Mouse (Mus musculus) left cerebral cortex, postnatal 14 days (tissue): ENCODE results near the gene Bcl7a. TPM values are rescaled to one million over a fixed set of nuclear protein-coding genes. Genes with fewer than 3 reads are reported as not detected.
A peak's percentile ranks its signal among the peaks of the same experiment; 100 is the strongest.

Experiments used
- DNase-seq, 2 experiments: peaks; one replicate each; pipeline ENCODE4 v3.0.0; 2021 to 2022; ENCODE audit warnings: low spot score in 2 of 2, mixed read lengths in 1 of 2
- intact Hi-C: fragments of 180-260 bp; cut with DNase I; formaldehyde crosslinking; loops from one replicate; pipeline ENCODE4 v1.15.1; 2025
- total RNA-seq, 2 experiments: library from RNA; stranded (reverse); gene quantifications; 2 replicates each; pipeline ENCODE4 v1.2.3; 2021

Gene Bcl7a
- total RNA-seq, 2 experiments from 2014 or later, result 76.2 to 79.1 TPM

DNA sequence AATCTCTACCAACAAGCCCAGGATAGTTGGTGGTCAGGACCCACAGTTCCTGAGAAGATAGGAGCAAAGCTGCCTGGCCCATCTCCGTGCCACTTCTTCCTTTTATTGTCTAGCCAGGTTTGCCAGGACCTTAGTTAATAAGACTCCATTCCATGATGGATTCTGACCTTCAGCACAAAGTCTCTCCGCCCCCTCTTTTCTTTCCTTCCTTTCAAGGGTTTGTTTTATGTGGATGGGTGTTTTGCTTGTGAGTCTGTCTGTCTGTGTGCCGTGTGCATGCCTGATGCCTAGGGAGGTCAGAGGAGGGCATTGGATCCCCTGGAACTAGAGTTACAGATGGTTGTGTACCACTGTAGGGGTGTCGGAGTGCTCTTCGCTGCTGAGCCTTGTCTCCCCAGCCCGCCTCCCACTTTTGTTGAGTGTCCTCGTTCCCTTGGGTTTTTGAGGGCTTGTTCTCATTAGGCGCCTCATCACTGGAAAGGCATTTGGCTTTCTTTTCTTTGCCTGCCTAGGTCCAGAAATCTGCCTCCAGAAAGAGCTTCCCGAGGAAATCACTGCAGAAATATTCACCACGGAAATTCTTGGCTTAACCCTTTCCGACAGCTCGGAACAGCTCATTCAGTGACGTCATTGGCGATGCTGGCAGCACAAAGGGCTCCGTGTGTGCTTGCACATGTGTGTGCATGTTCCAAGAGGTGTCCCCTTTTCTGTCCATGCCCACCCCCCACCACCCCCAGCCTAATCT is 17.5 kb upstream of the Bcl7a start:
- intact Hi-C loops, result no loop called here
- DNase-seq, result peak in 1 of 2 experiments; percentile 67

DNA sequence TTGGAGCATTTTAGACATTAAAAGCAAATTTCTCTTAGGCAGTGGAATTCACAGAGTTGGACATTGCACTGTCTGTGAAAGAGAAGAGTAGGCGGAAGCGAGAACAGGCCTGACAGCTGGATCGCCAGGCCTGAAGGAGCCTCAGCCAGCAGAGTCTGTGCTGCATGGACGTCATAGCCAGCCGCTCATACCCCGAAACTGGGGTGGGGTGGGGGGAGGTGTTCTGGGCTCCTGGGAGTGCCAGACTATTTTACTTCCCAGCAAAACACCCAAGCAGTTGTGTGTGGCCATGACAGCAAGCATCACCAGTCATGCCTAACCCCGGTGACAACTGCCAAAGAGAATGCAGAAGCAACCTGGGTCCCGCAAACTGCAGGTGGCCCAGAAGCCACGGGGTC is 16.9 kb upstream of the Bcl7a start:
- DNase-seq, result peak; percentile 67 to 70
- intact Hi-C loops, result no loop called here

DNA sequence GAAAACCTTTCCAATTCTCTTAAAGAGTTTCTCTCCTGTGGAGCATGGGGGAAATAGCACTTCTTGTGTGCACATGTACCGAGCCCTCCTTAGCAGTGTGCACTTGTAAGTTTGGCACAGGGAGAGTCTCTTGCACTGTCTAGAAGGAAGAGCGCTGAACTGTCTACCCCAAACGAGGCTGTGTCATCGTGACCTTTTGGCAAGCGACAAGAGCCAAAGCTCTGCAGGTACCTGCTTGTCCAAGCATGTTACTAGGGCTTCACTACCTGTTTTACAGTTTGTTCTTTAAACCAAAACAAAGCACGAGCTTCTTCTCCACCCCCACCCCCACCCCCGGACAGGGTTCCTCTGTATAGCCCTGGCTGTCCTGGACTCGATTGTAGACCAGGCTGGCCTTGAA is 15.9 kb upstream of the Bcl7a start:
- no peak for DNase-seq
- intact Hi-C loops, result no loop called here

DNA sequence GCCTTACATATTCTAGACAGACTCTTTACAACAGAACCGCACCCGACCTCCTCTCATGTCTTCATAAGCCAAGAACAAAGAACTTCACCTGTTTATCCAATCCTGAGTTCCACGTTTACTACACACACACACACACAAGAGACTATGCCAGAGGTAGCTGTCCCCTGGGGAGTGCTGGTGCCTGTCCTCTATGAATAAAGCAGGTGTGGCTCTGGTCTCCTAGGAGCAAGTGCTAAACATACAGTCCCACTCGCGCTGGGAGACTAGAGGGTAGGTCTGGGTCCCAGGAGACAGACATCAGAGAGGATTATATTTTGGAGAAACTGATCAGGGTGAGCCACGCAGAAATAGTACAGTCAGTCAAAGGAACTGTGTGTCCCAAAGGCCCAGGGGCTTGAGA is 10.1 kb upstream of the Bcl7a start:
- intact Hi-C loops, result no loop called here
- no peak for DNase-seq

DNA sequence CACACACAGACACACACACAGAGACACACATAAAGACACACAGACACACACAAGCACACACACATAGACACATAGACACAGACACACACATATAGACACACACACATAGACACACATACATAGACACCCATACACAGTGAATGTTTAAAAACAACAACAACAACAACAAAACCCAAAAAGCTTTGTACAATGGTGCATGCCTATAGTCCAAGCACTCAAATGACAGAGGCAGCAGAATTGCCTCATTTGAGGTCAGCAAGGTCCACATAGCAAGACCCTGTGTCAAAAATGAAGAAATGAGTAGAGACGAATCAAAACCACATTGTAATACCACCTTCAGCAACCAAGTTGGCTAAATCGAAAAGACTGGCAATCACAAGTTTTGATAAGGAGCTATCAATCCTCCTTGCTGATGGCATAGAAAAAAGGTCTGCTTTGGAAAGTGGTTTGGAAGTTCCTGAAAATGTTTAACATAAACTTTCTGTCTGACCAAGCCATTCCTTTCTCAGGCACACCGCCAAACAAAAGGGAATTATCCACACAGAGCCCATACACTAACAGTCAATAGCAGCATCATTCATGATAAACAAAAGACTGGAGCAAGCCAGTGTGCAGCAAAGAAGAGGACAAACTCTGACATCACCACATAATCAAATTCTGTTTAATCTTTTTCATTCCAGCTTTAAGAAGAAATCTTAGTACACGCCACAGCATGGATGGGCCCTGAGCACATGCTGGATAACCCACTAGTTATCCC is 7.3 kb upstream of the Bcl7a start:
- intact Hi-C loops, result no loop called here
- no peak for DNase-seq

DNA sequence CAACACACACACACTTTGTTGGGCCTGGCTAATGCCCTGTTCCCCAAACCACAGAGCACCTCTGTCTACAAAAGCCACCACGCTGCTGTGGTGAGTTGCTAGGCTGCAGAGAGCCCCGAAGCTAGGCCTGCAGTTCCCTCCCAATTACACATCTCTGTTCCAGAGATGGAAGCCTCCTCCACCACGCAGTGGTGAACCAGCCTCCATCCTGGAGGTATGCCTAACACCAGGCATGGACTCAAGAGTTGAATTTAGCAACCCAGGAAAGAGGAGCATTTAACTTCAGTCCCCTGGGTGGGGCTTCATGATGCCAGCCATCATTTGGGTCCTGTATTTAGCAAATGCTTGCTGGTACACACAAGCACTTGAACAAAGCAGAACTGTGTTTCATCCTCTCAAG is 5.2 kb upstream of the Bcl7a start:
- intact Hi-C loops, result no loop called here
- peak in 1 of 2 experiments; percentile 27 for DNase-seq

DNA sequence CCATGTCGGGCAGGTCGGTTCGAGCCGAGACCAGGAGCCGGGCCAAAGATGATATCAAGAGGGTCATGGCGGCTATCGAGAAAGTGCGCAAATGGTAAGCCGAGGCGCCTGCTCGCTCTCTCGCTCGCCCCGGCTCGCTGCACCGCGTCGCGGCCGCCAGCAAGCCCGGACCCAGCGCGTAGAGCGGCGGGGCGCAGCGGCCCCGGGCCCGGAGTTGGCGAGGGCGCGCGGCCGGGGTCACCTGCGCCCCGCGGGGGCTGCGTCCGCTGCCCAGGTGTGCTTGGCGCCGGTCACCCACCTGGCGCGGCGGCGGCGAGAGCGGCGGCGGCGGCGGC is 961 bp downstream of the Bcl7a start:
- intact Hi-C loops, result loop anchor here (10.0 kb wide), 1 partner anchor 90 kb away; the partner anchor contains the start of gene Wdr66
- DNase-seq, result no peak

DNA sequence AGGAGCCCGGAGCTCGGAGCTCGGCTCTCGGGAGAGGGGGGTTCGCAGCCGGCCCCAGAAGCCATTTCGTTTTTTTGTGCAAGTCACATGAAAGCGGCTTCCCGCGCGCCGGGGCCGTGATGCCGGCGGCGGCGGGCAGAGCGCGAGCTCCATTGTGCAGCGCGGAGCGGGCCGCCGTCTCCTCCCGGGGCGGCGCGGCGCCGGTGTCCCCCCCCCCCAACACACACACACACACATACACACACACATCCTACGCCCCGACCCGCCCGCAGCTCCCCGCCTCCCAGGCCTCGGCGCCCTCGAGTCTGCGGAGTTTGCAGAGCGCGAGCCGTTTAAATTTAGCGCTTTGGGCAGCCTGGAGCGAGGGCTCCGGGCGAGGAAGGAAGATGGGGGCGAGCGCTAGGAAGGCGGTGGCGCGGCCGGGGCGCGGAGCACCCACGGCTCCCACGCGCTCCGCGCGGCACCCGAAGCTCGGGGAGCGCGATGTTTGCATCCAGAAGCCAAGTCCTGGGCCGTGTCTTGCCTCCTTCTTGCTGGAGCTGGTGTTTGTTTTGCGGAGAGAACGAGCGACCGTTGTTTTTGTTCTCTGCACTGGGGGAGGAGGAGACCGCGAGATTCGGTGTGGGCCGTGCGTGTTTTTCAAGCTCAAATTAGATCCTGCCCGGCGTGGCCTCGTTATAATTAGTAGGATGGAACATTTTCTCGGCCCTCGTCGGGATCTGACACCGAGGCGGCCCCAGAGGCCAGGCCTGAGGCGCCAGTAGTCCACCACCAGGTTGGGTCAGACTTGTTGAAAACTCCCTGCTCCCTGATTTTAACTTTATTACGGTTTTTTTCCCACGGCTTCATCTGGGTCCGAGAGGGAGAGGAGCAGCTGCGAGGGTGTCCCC is 1.6 kb downstream of the Bcl7a start:
- peak; percentile 63 to 72 for DNase-seq
- intact Hi-C loops, result loop anchor here (10.0 kb wide), 1 partner anchor 90 kb away; the partner anchor contains the start of gene Wdr66

DNA sequence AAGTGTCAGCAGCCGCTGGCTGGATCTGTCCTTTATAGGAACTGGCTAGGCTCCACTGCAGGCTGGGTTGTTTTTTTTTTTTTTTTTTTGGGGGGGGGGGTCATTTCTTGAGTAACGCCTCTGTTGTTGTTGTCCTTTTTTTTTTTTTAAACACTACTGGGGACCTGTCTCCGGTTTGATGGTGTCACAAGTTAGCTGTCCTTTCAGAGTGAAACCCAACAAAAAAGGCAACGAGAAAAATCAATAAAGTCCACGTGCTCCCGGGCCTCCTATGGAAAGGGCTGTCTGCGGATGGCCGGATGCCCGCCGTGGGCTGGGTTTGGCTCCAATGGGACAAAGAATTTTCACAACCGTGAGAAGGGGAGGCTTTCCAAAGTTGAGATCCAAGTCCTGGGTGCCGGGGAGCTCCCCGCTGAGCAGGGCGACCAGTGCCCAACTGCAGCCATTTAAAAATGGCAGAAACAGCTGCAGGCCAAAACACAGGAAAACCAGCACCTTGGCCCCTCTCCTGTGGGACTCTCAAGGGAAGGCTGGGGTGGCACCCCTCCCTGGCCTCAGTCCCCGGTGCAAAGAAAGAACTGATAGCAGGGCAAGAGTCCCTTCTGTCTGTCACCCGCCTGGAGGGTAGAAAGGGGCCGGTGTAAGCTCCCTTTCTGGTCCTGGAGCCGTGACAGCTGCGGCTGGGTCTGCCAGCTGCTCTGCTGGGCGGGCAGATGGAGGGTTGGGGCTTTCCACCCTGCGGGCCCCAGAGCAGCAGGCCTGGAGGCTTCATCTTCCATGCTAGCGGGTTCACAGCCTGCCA is 2.4 kb downstream of the Bcl7a start:
- intact Hi-C loops, result loop anchor here (1.0 to 10.0 kb wide), 2 partner anchors 21 to 91 kb away; partner anchors contain the start of gene Wdr66

DNA sequence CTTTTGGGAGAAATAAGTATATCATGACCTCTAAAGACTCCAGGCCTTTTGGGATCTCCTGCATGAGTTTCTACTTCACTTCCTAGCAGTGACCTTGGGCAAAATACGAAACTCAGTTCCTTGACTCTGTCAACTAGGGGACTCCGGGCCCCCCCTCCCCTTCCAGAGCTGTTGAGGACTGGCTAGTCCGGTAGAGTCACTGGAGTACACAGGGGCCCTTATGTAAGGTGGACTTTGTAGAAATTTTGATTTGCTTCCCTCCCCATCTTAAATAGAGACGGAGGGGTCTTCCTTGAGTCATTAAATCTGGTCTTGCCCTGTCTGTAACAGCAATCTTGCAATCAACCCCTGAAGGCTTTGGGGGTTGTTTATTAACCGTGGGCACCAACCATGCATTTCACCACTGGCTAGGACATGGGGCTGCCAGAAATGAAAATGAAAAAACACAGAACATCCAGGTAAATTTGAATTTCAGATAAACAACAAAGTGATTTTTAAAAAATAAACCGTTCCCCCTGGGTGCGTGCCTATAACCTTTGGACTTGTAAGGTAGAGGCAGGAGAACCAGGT is 3.2 kb downstream of the Bcl7a start:
- no peak for DNase-seq
- intact Hi-C loops, result loop anchor here (1.0 to 10.0 kb wide), 2 partner anchors 21 to 92 kb away; partner anchors contain the start of gene Wdr66

More for the DNA sequence above, 2.4 kb downstream of the Bcl7a start:
- DNase-seq, result peak; percentile 65 to 73

DNA sequence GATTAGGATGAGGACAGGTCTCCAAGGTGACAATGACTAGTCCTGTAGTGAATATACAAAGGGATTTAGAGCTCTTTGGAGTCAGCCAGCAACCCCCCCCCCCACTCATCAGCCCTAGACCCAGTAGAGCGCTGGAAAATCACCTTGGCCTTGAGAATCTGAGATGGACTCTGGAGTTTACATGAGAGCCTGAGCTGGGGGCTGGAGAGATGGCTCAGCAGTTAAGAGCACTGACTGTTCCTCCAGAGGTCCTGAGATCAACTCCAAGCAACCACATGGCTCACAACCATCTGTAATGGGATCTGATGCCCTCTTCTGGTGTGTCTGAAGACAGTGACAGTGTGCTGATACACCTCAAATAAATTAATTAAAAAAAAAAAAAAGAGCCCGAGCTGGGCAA is 4.4 kb downstream of the Bcl7a start:
- intact Hi-C loops, result loop anchor here (10.0 kb wide), 1 partner anchor 93 kb away; the partner anchor contains the start of gene Wdr66
- DNase-seq, result no peak

DNA sequence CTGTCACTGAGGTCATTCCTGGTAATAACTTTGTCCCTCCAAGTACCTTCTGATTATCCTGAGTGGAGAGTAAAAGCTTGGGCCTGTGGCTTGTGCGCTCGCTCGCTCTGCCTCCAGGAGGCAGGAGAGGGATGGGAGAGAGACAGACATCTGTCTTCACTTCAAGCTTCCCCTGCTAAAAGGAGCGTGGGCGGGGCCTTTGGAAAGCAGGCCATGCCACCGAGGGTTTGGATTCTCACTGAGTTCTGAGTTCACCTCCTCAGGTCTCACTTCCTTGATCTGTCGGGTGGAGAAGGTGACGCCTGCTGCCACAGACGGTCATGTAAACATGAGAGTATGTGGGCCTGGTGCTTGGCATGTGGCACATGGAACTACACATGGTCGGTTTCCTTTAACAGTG is 6.8 kb downstream of the Bcl7a start:
- intact Hi-C loops, result no loop called here
- peak in 1 of 2 experiments; percentile 34 for DNase-seq

DNA sequence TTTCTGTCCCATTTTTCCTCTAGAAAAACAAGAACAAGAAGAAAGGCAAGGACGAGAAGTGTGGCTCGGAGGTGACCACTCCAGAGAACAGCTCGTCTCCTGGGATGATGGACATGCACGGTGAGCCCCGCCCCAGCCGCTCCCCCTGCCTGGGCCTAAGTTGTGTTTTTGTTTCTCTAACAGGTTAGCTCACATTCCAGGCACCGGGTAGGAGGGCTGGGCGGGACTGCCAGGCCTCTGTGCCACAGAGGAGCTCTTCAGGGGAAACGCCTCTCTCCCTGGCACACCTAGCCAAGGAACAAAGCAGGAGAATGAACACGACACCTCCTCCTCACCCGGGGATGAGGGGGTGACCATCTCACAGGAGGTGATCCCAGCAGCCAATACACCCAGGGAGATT is 12.3 kb downstream of the Bcl7a start:
- no peak for DNase-seq
- intact Hi-C loops, result no loop called here

DNA sequence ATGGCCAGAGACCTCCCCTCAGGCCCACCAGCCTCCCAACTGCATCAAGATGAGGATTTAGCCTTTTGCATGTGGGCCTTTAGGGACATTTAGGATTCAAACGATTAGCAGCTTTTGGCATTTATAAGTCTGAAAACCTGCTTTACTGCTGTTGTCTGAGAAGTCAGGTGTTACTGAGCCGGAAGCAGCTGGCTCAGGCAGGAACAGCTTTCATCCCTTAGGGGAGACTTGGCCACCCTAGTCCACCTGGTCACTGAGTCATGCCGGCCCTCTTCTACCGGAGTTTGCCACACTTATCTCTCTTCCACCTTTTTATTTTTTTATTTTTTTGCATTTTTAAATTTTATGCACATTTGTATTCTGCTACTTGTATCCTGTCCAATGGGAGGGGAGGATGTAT is 13.6 kb downstream of the Bcl7a start:
- intact Hi-C loops, result no loop called here
- no peak for DNase-seq

DNA sequence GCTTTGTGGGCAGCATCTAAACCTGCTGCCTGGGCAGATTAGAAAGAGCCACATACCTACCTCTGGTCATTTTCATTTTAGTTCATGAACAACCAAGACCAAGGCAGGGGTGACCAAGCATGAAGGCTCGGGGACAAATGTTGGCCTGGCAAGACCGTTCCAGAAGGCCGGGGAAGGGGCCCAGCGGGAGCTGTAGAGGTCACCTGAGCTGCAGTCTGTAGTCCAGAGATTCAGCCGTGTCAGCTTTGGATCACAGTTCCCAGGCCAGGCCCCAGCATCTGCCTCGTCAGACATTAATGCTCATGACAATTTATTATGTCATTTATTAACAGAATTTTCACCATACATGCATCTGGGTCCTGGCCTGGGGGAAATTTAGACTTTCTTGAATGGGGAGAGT is 15.8 kb downstream of the Bcl7a start:
- no peak for DNase-seq
- intact Hi-C loops, result no loop called here

DNA sequence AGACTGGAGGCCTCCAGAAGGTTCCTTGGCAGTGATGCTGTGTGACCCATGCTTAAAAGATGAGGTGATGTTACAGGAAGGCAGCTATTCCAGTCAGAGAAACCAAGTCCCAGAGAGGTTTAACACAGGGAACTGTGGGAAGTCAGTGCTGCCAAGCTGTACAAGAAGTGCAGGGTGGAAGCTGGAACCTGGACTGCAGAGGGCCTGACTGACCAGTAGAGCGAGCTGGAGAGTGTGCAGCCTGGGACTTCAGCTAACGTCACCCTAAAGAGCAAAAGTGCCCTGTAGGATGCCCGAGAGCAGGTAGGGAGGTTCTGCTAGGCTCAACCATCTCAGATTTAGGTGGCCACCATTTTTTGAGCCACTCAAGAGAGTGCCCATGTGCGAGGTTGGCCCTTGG is 19.3 kb downstream of the Bcl7a start:
- no peak for DNase-seq
- intact Hi-C loops, result no loop called here

DNA sequence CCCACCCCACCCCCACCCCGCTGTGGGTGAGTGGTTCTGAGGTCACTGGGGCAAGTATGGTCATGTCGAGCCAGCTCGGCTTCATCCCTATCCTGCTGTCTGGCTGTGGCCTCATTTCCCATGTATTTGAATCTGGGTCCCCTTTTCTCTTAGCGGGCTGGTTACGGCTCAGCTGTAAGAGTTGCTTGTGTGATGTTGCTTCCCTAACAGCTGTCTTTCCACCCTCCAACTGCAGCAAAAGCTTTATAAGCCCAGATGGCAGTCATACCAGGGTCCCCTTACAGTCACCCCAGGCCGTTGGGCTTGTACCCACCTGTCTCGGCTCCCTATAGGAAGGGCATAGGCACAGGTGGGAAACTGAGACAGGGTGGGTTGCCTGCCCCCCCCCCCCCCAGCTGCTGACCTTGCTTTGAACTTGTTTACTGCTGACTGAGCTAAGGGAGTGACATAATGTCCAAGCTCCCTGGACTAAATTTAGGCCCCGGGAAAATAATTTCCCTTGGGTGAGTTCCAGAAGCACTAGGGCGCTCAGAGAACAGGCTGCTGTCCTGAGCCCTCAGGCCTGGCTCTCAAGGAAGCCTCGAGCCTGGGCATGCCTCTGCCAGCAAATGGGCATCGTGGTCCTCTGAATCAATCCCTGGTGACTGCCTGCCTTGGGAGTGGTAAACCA is 20.8 kb downstream of the Bcl7a start:
- no peak for DNase-seq
- intact Hi-C loops, result no loop called here

DNA sequence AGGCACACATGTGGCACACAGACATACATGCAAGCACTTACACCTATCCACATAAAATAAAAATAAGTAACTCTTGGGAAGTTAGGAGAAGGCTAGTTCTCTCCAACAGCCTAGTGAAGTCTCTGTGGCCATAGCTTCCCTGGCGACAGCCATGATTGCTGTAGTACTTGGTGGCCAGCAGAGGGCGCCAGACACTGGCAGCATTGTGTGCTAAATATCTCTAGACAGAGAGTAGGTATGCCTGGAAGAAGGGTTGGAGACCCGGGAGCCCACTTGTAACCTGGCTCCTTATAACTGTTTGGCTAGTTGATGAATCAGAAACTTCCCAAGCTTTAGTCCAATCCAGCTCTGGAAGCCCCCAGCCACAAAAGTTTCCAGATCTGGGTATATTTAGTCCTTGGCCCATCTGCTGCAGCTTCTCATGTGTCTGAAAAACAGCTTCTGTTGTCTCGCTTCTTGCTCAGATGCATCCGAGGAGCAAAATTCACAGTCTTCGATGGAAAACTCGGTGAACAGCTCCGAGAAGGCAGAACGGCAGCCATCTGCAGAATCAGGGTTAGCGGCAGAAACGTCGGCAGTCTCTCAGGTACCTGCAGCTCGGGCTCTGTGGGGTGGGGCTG is 25.3 kb downstream of the Bcl7a start:
- intact Hi-C loops, result loop anchor here (5.0 kb wide), 1 partner anchor 117 kb away; the partner anchor contains the start of gene Wdr66
- peak; percentile 55 to 63 for DNase-seq
